Mouse (Mus musculus) forebrain, embryonic 12.5 days (tissue): Measurements from ENCODE around the gene H2-Eb2. TPM values are rescaled to one million over a fixed set of nuclear protein-coding genes. Genes with fewer than 3 reads are reported as not detected.

Source experiments
- polyA plus RNA-seq: library from polyadenylated mRNA; unstranded; fragments of >200 nt; fragmentation: Nextera tagmentation; extraction: Ambion mirVana; gene quantifications from 2 replicates; pipeline ENCODE4 v1.2.1, GENCODE M21; 2016

H2-Eb2 gene
- polyA plus RNA-seq, 1 experiment from 2014 or later: not detected

Other genes with a start within 250 kb of the H2-Eb2 start
- gene H2-Oa, start 233.3 kb upstream of the H2-Eb2 start, polyA plus RNA-seq: 0.27 and 0.41 TPM in 2 replicates
- 9.1 and 9.6 TPM in 2 replicates for gene H2-DMa, start 206.1 kb upstream of the H2-Eb2 start, polyA plus RNA-seq
- 138 and 146 TPM in 2 replicates for gene Brd2, start 203.0 kb upstream of the H2-Eb2 start, polyA plus RNA-seq
- not detected in 2 replicates for gene H2-DMb2, start 182.4 kb upstream of the H2-Eb2 start, polyA plus RNA-seq
- gene H2-DMb1, start 172.6 kb upstream of the H2-Eb2 start, polyA plus RNA-seq: 0.38 and 0.69 TPM in 2 replicates
- 1.3 and 2.2 TPM in 2 replicates for gene Tap1, start 138.1 kb upstream of the H2-Eb2 start, polyA plus RNA-seq
- 0.78 and 1.1 TPM in 2 replicates for gene Psmb9, start 137.9 kb upstream of the H2-Eb2 start, polyA plus RNA-seq
- gene Psmb8, start 127.9 kb upstream of the H2-Eb2 start, polyA plus RNA-seq: 0.53 and 1.7 TPM in 2 replicates
- gene Tap2, start 122.1 kb upstream of the H2-Eb2 start, polyA plus RNA-seq: 0.47 and 1.1 TPM in 2 replicates
- gene H2-Ob, start 86.8 kb upstream of the H2-Eb2 start, polyA plus RNA-seq: not detected in 2 replicates
- 1.9 and 2.5 TPM in 2 replicates for gene H2-Ab1, start 68.0 kb upstream of the H2-Eb2 start, polyA plus RNA-seq
- not detected in 2 replicates for gene H2-Aa, start 37.8 kb upstream of the H2-Eb2 start, polyA plus RNA-seq
- 1.1 and 1.2 TPM in 2 replicates for gene H2-Eb1, start 19.8 kb upstream of the H2-Eb2 start, polyA plus RNA-seq
- gene Btnl2, start 29.2 kb downstream of the H2-Eb2 start, polyA plus RNA-seq: not detected in 2 replicates
- gene Btnl1, start 51.5 kb downstream of the H2-Eb2 start, polyA plus RNA-seq: not detected in 2 replicates
- 2.4 and 2.6 TPM in 2 replicates for gene BC051142, start 73.2 kb downstream of the H2-Eb2 start, polyA plus RNA-seq
- not detected in 2 replicates for gene Btnl4, start 151.7 kb downstream of the H2-Eb2 start, polyA plus RNA-seq
- gene Btnl6, start 191.7 kb downstream of the H2-Eb2 start, polyA plus RNA-seq: not detected in 2 replicates
- gene Notch4, start 238.6 kb downstream of the H2-Eb2 start, polyA plus RNA-seq: 6.9 and 9.5 TPM in 2 replicates